Mouse (Mus musculus): ENCODE measurements around the gene Dkkl1. TPM values are rescaled to one million over a fixed set of nuclear protein-coding genes. Genes with fewer than 3 reads are reported as not detected.
"Not testable (repeated sequence)": the region's sequence is repeated elsewhere in the genome, so short reads cannot be mapped to it uniquely, and the experiment has no call there.

The Dkkl1 gene
- polyA plus RNA-seq, 1 experiment from 2014 or later = 1.4 TPM

DNA sequence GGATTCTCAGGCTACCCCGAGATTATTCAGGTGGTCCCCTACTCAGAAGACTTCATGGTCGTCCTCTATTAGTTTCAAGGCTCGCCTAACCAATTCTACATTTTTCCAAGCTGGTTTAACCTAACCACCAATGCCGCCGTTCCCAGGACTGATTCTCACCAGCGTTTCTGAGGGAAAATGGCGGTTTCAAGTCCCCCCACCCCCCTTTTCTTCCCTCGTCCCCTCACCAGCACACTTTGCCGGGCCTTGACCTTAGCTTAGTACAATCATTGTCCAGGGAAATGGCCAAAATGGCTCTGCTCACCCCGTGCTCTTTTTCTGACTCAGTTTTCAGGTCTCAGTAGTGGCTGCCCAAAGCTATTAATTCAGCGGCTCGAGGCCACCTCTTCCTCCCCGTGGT lies 36.5 kb downstream of the Dkkl1 start:
- H3K4me3 ChIP-seq = no peak overlapping the region
- H3K27ac ChIP-seq = no peak overlapping the region
- ATAC-seq (ENCODE audit: insufficient number of reproducible peaks, insufficient read depth, low FRiP score, low TSS enrichment) = no peak
- peaks cover 5% of the 10 kb centered on the region; the same call in 1 of the 2 replicates for H3K9me3 ChIP-seq
- peaks cover 12% of the 10 kb centered on the region for H3K4me1 ChIP-seq
- WGBS = 4% methylated on average over 13 of the region's 13 CpGs
- no peak overlapping the region for H3K4me2 ChIP-seq (replicated peaks)
- H3K27me3 ChIP-seq = peaks cover 91% of the 10 kb centered on the region
- no peak overlapping the region for H3K9ac ChIP-seq
- no peaks in the 10 kb centered on the region for H3K36me3 ChIP-seq

DNA sequence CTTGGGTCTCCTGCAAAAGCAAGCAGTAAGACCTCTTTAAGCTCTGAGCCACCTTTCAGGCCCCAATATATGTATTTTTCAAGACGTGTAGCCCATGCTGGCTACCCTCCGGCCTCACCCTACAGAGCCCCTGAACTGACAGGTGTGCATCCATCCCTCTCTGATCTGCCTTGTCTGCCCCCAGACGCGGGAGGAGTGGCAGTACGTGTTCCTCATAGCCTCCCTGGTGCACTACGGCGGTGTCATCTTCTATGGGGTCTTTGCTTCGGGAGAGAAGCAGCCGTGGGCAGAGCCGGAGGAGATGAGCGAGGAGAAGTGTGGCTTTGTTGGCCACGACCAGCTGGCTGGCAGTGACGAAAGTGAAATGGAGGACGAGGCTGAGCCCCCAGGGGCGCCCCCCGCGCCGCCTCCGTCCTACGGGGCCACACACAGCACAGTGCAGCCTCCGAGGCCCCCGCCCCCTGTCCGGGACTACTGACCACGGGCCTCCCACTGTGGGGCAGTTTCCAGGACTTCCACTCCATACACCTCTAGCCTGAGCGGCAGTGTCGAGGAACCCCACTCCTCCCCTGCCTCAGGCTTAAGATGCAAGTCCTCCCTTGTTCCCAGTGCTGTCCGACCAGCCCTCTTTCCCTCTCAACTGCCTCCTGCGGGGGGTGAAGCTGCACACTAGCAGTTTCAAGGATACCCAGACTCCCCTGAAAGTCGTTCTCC lies 37.2 kb downstream of the Dkkl1 start:
- no peak overlapping the region; the same call in 1 of the 2 replicates for H3K4me3 ChIP-seq
- no peak overlapping the region for H3K27ac ChIP-seq
- H3K9me3 ChIP-seq = peaks cover 11% of the 10 kb centered on the region
- peaks cover 90% of the 10 kb centered on the region for H3K27me3 ChIP-seq
- H3K4me2 ChIP-seq (replicated peaks) = peak overlapping the region; percentile 14
- no peak for ATAC-seq (ENCODE audit: insufficient number of reproducible peaks, insufficient read depth, low FRiP score, low TSS enrichment)
- no peaks in the 10 kb centered on the region for H3K36me3 ChIP-seq
- H3K4me1 ChIP-seq = peaks cover 12% of the 10 kb centered on the region
- WGBS = 2% methylated on average over 29 of the region's 29 CpGs
- H3K9ac ChIP-seq = no peak overlapping the region

DNA sequence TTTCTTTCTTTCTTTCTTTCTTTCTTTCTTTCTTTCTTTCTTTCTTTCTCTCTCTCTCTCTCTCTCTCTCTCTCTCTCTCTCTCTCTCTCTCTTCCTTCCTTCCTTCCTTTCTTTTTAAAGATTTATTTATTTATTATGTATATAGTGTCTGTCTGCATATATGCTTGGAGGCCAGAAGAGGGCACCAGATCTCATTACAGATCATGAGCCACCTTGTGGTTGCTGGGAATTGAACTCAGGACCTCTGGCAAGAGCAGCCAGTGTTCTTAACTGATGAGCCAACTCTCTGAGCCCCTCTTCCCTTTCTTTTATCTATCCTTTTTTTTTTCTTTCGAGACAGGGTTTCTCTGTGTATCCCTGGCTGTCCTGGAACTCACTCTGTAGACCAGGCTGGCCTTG lies 38.2 kb downstream of the Dkkl1 start:
- Histone ChIP-seq H3K27me3 (peaks cover 90% of the 10 kb centered on the region), H3K9me3 (peaks cover 21% of the 10 kb centered on the region), H3K4me1 (peaks cover 12% of the 10 kb centered on the region)
- H3K4me2 ChIP-seq (replicated peaks); H3K4me3 ChIP-seq; H3K9ac ChIP-seq; H3K36me3 ChIP-seq; H3K27ac ChIP-seq; ATAC-seq (ENCODE audit: insufficient number of reproducible peaks, insufficient read depth, low FRiP score, low TSS enrichment): not testable (repeated sequence)
- 42% methylated on average over 1 of the region's 1 CpGs for WGBS

DNA sequence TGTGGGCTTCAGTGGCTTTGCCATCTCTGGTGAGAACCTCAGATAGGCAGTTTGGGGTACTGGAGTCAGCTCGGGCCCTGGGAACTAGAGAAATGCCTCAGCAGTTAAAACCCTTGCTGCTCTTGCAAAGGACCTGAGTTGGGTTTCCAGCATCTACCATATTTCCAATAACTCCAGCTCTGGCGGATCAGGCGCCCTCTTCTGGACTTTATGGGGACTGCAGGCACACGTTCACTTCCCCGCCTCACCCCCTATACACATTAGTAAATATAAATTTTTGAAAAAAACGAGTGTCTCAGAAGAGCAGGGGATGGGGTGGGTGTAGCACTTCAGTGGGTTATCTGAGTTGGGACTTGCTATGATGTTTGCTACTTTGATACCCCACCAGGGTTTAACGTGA lies 39.0 kb downstream of the Dkkl1 start:
- H3K9me3 ChIP-seq = peaks cover 21% of the 10 kb centered on the region
- no peaks in the 10 kb centered on the region for H3K36me3 ChIP-seq
- peaks cover 12% of the 10 kb centered on the region for H3K4me1 ChIP-seq
- ATAC-seq (ENCODE audit: insufficient number of reproducible peaks, insufficient read depth, low FRiP score, low TSS enrichment) = no peak
- peaks cover 90% of the 10 kb centered on the region for H3K27me3 ChIP-seq
- H3K9ac ChIP-seq = no peak overlapping the region
- H3K27ac ChIP-seq = no peak overlapping the region
- no peak overlapping the region for H3K4me3 ChIP-seq
- 58% methylated on average over 7 of the region's 7 CpGs for WGBS
- no peak overlapping the region for H3K4me2 ChIP-seq (replicated peaks)

DNA sequence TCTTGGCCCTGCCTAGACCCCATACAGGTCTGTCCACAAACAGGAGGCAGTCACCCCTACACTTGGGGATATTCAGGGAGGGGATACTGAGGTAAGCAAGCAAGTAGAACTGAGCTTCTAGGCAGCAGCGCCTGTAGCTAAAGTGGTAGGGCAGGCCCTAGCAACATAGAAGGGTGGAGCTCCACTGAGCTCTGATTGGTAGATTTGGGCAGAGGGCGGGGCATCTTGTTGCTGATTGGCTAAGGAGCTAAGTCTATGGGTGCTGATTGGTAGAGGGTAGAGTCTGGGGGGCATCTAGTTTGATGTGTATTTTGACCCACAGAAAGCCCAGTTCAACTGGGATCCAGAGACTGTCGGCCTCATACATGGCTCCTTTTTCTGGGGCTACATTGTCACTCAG lies 42.5 kb downstream of the Dkkl1 start:
- H3K9ac ChIP-seq = no peak overlapping the region
- no peak overlapping the region for H3K4me3 ChIP-seq
- H3K27me3 ChIP-seq = peaks cover 89% of the 10 kb centered on the region
- H3K36me3 ChIP-seq = no peaks in the 10 kb centered on the region
- peaks cover 21% of the 10 kb centered on the region for H3K9me3 ChIP-seq
- no peaks in the 10 kb centered on the region for H3K4me1 ChIP-seq
- WGBS = 97% methylated on average over 3 of the region's 3 CpGs
- no peak overlapping the region for H3K27ac ChIP-seq
- H3K4me2 ChIP-seq (replicated peaks) = no peak overlapping the region
- no peak for ATAC-seq (ENCODE audit: insufficient number of reproducible peaks, insufficient read depth, low FRiP score, low TSS enrichment)

DNA sequence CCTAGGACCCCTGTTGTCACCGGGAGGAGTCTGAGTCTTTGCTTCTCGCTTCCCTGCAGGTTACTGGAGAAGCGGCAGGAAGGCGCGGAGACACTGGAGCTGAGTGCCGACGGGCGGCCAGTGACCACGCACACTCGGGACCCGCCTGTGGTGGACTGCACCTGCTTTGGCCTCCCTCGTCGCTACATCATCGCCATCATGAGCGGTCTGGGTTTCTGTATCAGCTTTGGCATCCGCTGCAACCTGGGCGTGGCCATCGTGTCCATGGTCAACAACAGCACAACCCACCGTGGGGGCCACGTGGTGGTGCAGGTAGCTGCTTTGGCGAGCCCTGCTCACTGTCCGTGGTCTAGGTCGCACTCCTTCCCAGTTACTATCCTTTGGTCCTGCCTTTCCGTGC lies 43.3 kb downstream of the Dkkl1 start:
- 4% methylated on average over 24 of the region's 24 CpGs for WGBS
- no peak for ATAC-seq (ENCODE audit: insufficient number of reproducible peaks, insufficient read depth, low FRiP score, low TSS enrichment)
- no peak overlapping the region for H3K4me3 ChIP-seq
- H3K4me2 ChIP-seq (replicated peaks) = no peak overlapping the region
- H3K4me1 ChIP-seq = no peaks in the 10 kb centered on the region
- H3K9ac ChIP-seq = no peak overlapping the region
- H3K36me3 ChIP-seq = no peaks in the 10 kb centered on the region
- H3K9me3 ChIP-seq = peaks cover 21% of the 10 kb centered on the region
- no peak overlapping the region for H3K27ac ChIP-seq
- peaks cover 90% of the 10 kb centered on the region for H3K27me3 ChIP-seq

DNA sequence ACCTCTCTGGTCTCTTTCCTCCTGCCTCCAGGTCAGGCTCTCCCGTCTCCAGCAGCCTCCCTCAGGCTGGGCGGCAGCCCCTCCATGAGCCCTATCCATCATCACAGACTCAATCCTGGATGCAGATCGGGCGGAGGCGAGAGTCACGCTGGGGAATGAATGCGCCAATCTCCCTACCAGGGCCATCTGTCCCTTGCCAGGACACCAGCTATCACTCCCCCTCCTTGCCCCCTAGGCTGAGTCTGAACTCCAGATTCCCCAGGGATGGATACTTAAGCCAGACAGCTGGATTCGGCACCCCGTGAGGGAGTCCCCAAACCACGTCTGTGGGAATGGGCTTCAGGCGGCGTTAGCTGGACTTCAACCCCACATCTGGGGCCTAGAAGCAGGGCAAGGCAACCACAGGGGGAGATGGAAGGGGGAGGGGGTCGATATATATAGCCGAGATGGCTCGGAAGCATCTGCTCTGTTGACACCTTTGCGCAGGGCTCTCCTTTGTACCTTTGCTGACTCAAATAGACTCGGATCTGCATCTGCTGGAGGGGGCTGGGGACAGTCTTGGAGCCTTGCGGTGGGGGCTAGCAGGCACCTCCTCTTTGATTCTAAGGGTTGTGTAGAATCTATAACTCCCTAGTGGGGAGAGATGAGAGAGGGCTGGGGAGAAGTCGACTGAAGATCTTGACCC lies 44.0 kb downstream of the Dkkl1 start:
- H3K4me3 ChIP-seq = no peak overlapping the region
- H3K9me3 ChIP-seq = peaks cover 21% of the 10 kb centered on the region
- H3K27ac ChIP-seq = no peak overlapping the region
- no peaks in the 10 kb centered on the region for H3K4me1 ChIP-seq
- peaks cover 92% of the 10 kb centered on the region for H3K27me3 ChIP-seq
- H3K9ac ChIP-seq = no peak overlapping the region
- no peak for ATAC-seq (ENCODE audit: insufficient number of reproducible peaks, insufficient read depth, low FRiP score, low TSS enrichment)
- H3K36me3 ChIP-seq = no peaks in the 10 kb centered on the region
- 1% methylated on average over 19 of the region's 19 CpGs for WGBS
- no peak overlapping the region for H3K4me2 ChIP-seq (replicated peaks)

DNA sequence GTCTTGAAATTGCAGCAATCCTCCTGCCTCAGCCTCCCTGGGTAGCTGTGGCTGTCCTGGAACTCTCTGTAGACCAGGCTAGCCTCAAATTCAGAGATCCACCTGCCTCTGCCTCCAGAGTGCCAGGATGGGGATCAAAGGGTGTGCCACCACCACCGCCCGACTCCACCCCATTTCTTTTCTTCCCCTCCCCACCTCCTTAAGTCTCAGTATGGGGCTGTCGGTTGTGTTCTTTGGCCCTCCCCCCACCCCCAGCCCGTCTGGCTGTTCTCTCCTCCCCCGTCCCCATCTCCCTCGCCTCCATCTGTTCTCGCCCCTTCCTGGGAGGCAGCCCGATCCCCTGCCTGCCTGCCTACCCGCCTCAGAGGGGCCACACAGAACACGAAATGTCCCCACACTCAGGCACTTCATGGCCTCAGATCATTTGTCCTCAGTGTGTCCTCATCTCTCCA lies 45.0 kb downstream of the Dkkl1 start:
- H3K9ac ChIP-seq = no peak overlapping the region
- no peak for ATAC-seq (ENCODE audit: insufficient number of reproducible peaks, insufficient read depth, low FRiP score, low TSS enrichment)
- H3K4me2 ChIP-seq (replicated peaks) = no peak overlapping the region
- peaks cover 4% of the 10 kb centered on the region; the same call in 1 of the 2 replicates for H3K4me1 ChIP-seq
- H3K9me3 ChIP-seq = peaks cover 21% of the 10 kb centered on the region
- H3K36me3 ChIP-seq = no peaks in the 10 kb centered on the region
- WGBS = 26% methylated on average over 10 of the region's 10 CpGs
- peaks cover 93% of the 10 kb centered on the region for H3K27me3 ChIP-seq
- H3K27ac ChIP-seq = no peak overlapping the region
- no peak overlapping the region for H3K4me3 ChIP-seq

DNA sequence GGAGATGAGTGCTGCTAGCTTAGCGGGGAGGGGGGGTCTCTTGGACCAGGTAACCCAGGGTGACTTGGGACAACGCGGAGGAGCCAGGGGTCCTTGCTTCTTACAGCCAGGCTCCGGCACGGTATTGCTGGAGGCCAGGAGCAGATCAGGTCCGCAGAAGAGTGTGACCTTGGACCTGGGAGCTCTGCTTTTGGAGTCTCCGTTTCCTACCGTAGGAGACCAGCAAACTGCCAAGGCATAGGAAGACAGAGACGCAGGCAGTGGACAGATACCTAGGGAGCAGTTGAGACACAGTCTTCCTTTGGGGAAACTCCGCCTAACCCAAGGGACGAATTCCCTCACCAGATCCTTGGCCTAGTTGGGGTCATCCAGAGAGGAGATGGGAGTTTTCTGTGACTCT lies 46.2 kb downstream of the Dkkl1 start:
- no peak overlapping the region for H3K27ac ChIP-seq
- H3K9ac ChIP-seq = no peak overlapping the region
- H3K4me2 ChIP-seq (replicated peaks) = no peak overlapping the region
- peaks cover 4% of the 10 kb centered on the region; the same call in 1 of the 2 replicates for H3K4me1 ChIP-seq
- H3K36me3 ChIP-seq = 0 out of 2 replicates have a peak, but pooled peaks cover 6% of the 10 kb centered on the region
- no peak for ATAC-seq (ENCODE audit: insufficient number of reproducible peaks, insufficient read depth, low FRiP score, low TSS enrichment)
- WGBS = 45% methylated on average over 11 of the region's 11 CpGs
- H3K4me3 ChIP-seq = no peak overlapping the region
- peaks cover 19% of the 10 kb centered on the region for H3K9me3 ChIP-seq
- H3K27me3 ChIP-seq = peaks cover 82% of the 10 kb centered on the region

DNA sequence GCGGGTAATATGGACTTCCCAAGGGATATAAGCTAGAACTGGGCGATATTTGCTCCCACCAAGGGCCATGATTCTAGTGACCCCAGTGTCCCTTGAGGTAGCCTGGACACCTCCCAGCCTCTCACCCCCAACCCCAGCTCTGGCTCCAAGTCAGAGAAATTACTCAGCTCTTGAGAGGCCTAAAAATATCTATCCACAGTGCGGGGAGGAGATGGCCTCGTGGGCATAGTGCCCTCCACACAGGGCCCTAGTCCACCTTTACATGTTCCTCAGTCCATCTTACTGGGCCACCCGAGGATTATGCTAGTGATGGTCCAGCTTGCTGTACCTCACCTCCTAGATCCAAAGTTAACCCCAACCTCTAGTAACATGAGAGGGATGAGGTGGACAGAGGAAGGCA lies 47.1 kb downstream of the Dkkl1 start:
- Histone ChIP-seq H3K27me3 (peaks cover 74% of the 10 kb centered on the region), H3K4me1 (peaks cover 4% of the 10 kb centered on the region; the same call in 1 of the 2 replicates), H3K9ac (no peak overlapping the region), H3K4me3 (no peak overlapping the region), H3K9me3 (peaks cover 11% of the 10 kb centered on the region), H3K36me3 (peaks cover 14% of the 10 kb centered on the region), H3K4me2 (replicated peaks) (no peak overlapping the region), H3K27ac (no peak overlapping the region)
- 62% methylated on average over 5 of the region's 5 CpGs for WGBS
- no peak for ATAC-seq (ENCODE audit: insufficient number of reproducible peaks, insufficient read depth, low FRiP score, low TSS enrichment)

DNA sequence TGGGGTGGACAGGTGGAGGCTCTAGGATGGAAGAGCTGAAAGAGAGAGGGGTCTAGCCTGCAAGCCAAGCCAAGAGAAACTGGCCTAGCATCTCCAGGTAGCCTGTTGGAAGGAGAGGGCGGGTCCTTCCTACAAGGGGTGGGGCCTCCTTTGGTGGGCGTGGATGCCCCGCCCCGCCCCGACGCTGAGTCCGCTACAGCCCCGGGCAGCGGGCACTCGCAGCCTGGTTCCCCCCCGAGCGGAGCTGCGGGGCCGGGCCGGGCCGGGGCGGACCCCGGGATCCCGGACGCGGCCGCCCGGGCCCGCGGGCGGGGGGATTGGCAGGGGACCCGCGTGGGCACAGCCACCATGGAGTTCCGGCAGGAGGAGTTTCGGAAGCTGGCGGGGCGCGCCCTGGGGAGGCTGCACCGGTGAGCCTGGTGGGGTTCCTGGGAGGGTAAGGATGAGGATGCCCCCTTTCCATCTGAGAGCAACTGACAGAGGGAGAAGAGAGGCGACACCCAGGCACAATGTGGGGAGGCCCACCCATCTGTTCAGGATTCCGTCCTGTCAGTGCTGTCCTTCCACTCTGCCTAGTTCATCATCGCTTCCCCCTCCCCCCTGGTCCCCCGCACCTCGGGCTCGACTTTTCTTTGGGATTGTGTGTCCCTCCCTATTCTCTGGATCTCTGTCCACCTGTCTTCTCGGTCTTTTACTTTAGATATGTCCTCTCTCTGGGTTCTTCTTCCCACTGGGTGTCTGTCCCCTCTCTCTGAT lies 48.0 kb downstream of the Dkkl1 start, which contains the start of gene Slc17a7:
Gene Slc17a7, plus strand, starts transcription at position 215 of the 756 bp plus-strand sequence.
- Histone ChIP-seq H3K9ac (peak within 1 kb of the TSS; percentile 54), H3K4me3 (peak within 1 kb of the TSS; percentile 36), H3K4me1 (peaks cover 4% of the 10 kb centered on the region; the same call in 1 of the 2 replicates), H3K27ac (no peak within 1 kb of the TSS), H3K27me3 (peaks cover 65% of the 10 kb centered on the region), H3K9me3 (peaks cover 2% of the 10 kb centered on the region), H3K36me3 (peaks cover 23% of the 10 kb centered on the region), H3K4me2 (replicated peaks) (peak within 1 kb of the TSS; percentile 62)
- no peak for ATAC-seq (ENCODE audit: insufficient number of reproducible peaks, insufficient read depth, low FRiP score, low TSS enrichment)
- 1% methylated on average over 33 of the region's 41 CpGs for WGBS

All from embryonic facial prominence, embryonic 12.5 days (tissue).